Mouse (Mus musculus) embryonic facial prominence, embryonic 15.5 days (tissue): ENCODE results near the gene Rgs1. TPM values are rescaled to one million over a fixed set of nuclear protein-coding genes. Genes with fewer than 3 reads are reported as not detected.

Source experiments
- ATAC-seq: fragments of 200-750 bp; cut with Nextera tagmentation; 2 replicates; pipeline ENCODE4 v1.8.0; 2017; ENCODE audit warnings: low read depth, moderate TSS enrichment; ENCODE audit not compliant: insufficient number of reproducible peaks, low FRiP score, low TSS enrichment
- H3K27ac ChIP-seq: fragments of 300-500 bp; sonication (generic); replicated peaks from 2 replicates; pipeline ENCODE4 v1.5.1; 2015; ENCODE audit warnings: mild to moderate bottlenecking, inconsistent platforms
- H3K27me3 ChIP-seq: fragments of 300-500 bp; sonication (generic); 2 replicates; pipeline ENCODE4 v1.6.1; 2015; ENCODE audit warnings: inconsistent platforms
- H3K36me3 ChIP-seq: fragments of 300-500 bp; sonication (generic); 2 replicates; pipeline ENCODE4 v1.6.1; 2015; ENCODE audit warnings: mild to moderate bottlenecking, inconsistent platforms
- H3K4me1 ChIP-seq: fragments of 300-500 bp; sonication (generic); 2 replicates; pipeline ENCODE4 v1.6.1; 2015; ENCODE audit warnings: inconsistent platforms
- H3K4me2 ChIP-seq: fragments of 300-500 bp; sonication (generic); replicated peaks from 2 replicates; pipeline ENCODE4 v1.6.1; 2015; ENCODE audit warnings: mild to moderate bottlenecking, inconsistent platforms
- H3K4me3 ChIP-seq: fragments of 300-500 bp; sonication (generic); replicated peaks from 2 replicates; pipeline ENCODE4 v1.5.1; 2015; ENCODE audit warnings: mild to moderate bottlenecking, inconsistent platforms
- H3K9ac ChIP-seq: fragments of 300-500 bp; sonication (generic); 2 replicates; pipeline ENCODE4 v1.6.1; 2015; ENCODE audit warnings: inconsistent platforms
- H3K9me3 ChIP-seq: fragments of 300-500 bp; sonication (generic); replicated peaks from 2 replicates; pipeline ENCODE4 v1.6.1; 2016; ENCODE audit warnings: inconsistent platforms
- WGBS: fragments of 180-500 bp; shearing (Covaris S2); methylation state at CpG from one replicate; pipeline ENCODE4 v1.1.7; 2015; 5-methylcytosine and 5-hydroxymethylcytosine counted together
- polyA plus RNA-seq: library from polyadenylated mRNA; unstranded; fragments of >200 nt; fragmentation: Nextera tagmentation; extraction: Ambion mirVana; gene quantifications from 2 replicates; pipeline ENCODE4 v1.2.1, GENCODE M21; 2015

The Rgs1 gene
- polyA plus RNA-seq, 1 experiment from 2014 or later, result 1.3 TPM

- Histone ChIP-seq H3K4me2 (no peak overlapping the region), H3K36me3 (no peaks in the 10 kb centered on the region), H3K9ac (no peak overlapping the region), H3K4me1 (no peaks in the 10 kb centered on the region), H3K27ac (no peak overlapping the region), H3K27me3 (no peaks in the 10 kb centered on the region), H3K9me3 (no peaks in the 10 kb centered on the region), H3K4me3 (no peak overlapping the region)
- ATAC-seq, result no peak
- 85% methylated on average over 3 of the region's 3 CpGs for WGBS
Observed at GRCm38 (mm10) chr1:144248206-144248605, 836 bp downstream of the Rgs1 start.

GRCm38 (mm10) chr1:144247382-144247781 lies 1.7 kb downstream of the Rgs1 start:
- no peak overlapping the region for H3K27ac ChIP-seq
- no peak overlapping the region for H3K9ac ChIP-seq
- no peaks in the 10 kb centered on the region for H3K4me1 ChIP-seq
- no peaks in the 10 kb centered on the region for H3K9me3 ChIP-seq
- no peaks in the 10 kb centered on the region for H3K36me3 ChIP-seq
- 88% methylated on average over 1 of the region's 1 CpGs for WGBS
- H3K27me3 ChIP-seq, result no peaks in the 10 kb centered on the region
- no peak overlapping the region for H3K4me3 ChIP-seq
- ATAC-seq, result no peak
- no peak overlapping the region for H3K4me2 ChIP-seq

GRCm38 (mm10) chr1:144243511-144243910 lies 5.5 kb downstream of the Rgs1 start:
- Histone ChIP-seq H3K27me3 (no peaks in the 10 kb centered on the region), H3K4me3 (no peak overlapping the region), H3K4me2 (no peak overlapping the region), H3K36me3 (no peaks in the 10 kb centered on the region), H3K9me3 (no peaks in the 10 kb centered on the region), H3K27ac (no peak overlapping the region), H3K9ac (no peak overlapping the region), H3K4me1 (no peaks in the 10 kb centered on the region)
- WGBS, result 58% methylated on average over 1 of the region's 1 CpGs
- no peak; the same call in 1 of the 2 replicates for ATAC-seq

GRCm38 (mm10) chr1:144239195-144239594 lies 9.8 kb downstream of the Rgs1 start:
- no peaks in the 10 kb centered on the region for H3K27me3 ChIP-seq
- no peak overlapping the region for H3K27ac ChIP-seq
- H3K9me3 ChIP-seq, result no peaks in the 10 kb centered on the region
- H3K4me1 ChIP-seq, result no peaks in the 10 kb centered on the region
- no peak overlapping the region for H3K4me2 ChIP-seq
- H3K9ac ChIP-seq, result no peak overlapping the region
- no peak for ATAC-seq
- H3K36me3 ChIP-seq, result no peaks in the 10 kb centered on the region
- 69% methylated on average over 2 of the region's 2 CpGs for WGBS
- no peak overlapping the region for H3K4me3 ChIP-seq

- no peak for ATAC-seq
- Histone ChIP-seq H3K9me3 (no peaks in the 10 kb centered on the region), H3K27ac (no peak overlapping the region), H3K4me1 (0 out of 2 replicates have a peak, but pooled peaks cover 2% of the 10 kb centered on the region), H3K36me3 (no peaks in the 10 kb centered on the region), H3K27me3 (no peaks in the 10 kb centered on the region), H3K4me2 (no peak overlapping the region), H3K9ac (no peak overlapping the region), H3K4me3 (no peak overlapping the region)
Observed at GRCm38 (mm10) chr1:144215230-144215629, 33.8 kb downstream of the Rgs1 start.

- 49% methylated on average over 3 of the region's 3 CpGs for WGBS
- Histone ChIP-seq H3K4me2 (no peak overlapping the region), H3K4me1 (0 out of 2 replicates have a peak, but pooled peaks cover 2% of the 10 kb centered on the region), H3K9ac (no peak overlapping the region), H3K27me3 (no peaks in the 10 kb centered on the region), H3K27ac (no peak overlapping the region), H3K4me3 (no peak overlapping the region), H3K36me3 (no peaks in the 10 kb centered on the region), H3K9me3 (no peaks in the 10 kb centered on the region)
- ATAC-seq, result no peak
Observed at GRCm38 (mm10) chr1:144210912-144211311, 38.1 kb downstream of the Rgs1 start.

GRCm38 (mm10) chr1:144206281-144207061 lies 42.6 kb downstream of the Rgs1 start:
- 72% methylated on average over 7 of the region's 7 CpGs for WGBS

GRCm38 (mm10) chr1:144204766-144205165 lies 44.3 kb downstream of the Rgs1 start:
- 88% methylated on average over 2 of the region's 2 CpGs for WGBS
- Histone ChIP-seq H3K9ac (no peak overlapping the region), H3K9me3 (no peaks in the 10 kb centered on the region), H3K27ac (no peak overlapping the region), H3K4me1 (no peaks in the 10 kb centered on the region), H3K4me3 (no peak overlapping the region), H3K36me3 (no peaks in the 10 kb centered on the region), H3K27me3 (no peaks in the 10 kb centered on the region), H3K4me2 (no peak overlapping the region)
- ATAC-seq, result no peak

More at GRCm38 (mm10) chr1:144206281-144207061, 42.6 kb downstream of the Rgs1 start:
- Histone ChIP-seq H3K4me1 (0 out of 2 replicates have a peak, but pooled peaks cover 2% of the 10 kb centered on the region), H3K9ac (no peak overlapping the region), H3K27ac (no peak overlapping the region), H3K27me3 (no peaks in the 10 kb centered on the region), H3K9me3 (no peaks in the 10 kb centered on the region), H3K4me3 (no peak overlapping the region), H3K36me3 (no peaks in the 10 kb centered on the region), H3K4me2 (no peak overlapping the region)
- ATAC-seq, result no peak

- no peak overlapping the region for H3K9ac ChIP-seq
- no peak overlapping the region for H3K4me3 ChIP-seq
- no peaks in the 10 kb centered on the region for H3K9me3 ChIP-seq
- no peak for ATAC-seq
- WGBS, result 87% methylated on average over 4 of the region's 4 CpGs
- H3K27ac ChIP-seq, result no peak overlapping the region
- H3K4me1 ChIP-seq, result no peaks in the 10 kb centered on the region
- H3K27me3 ChIP-seq, result no peaks in the 10 kb centered on the region
- no peaks in the 10 kb centered on the region for H3K36me3 ChIP-seq
- H3K4me2 ChIP-seq, result no peak overlapping the region
Observed at GRCm38 (mm10) chr1:144202939-144203338, 46.1 kb downstream of the Rgs1 start.

- Histone ChIP-seq H3K4me2 (no peak overlapping the region), H3K9me3 (no peaks in the 10 kb centered on the region), H3K9ac (no peak overlapping the region), H3K27me3 (no peaks in the 10 kb centered on the region), H3K4me1 (no peaks in the 10 kb centered on the region), H3K4me3 (no peak overlapping the region), H3K36me3 (no peaks in the 10 kb centered on the region), H3K27ac (no peak overlapping the region)
- 65% methylated on average over 2 of the region's 2 CpGs for WGBS
- ATAC-seq, result no peak
Observed at GRCm38 (mm10) chr1:144200496-144200895, 48.5 kb downstream of the Rgs1 start.

- no peaks in the 10 kb centered on the region for H3K36me3 ChIP-seq
- H3K27me3 ChIP-seq, result no peaks in the 10 kb centered on the region
- no peaks in the 10 kb centered on the region for H3K9me3 ChIP-seq
- no peak for ATAC-seq
- no peak overlapping the region for H3K27ac ChIP-seq
- WGBS, result 55% methylated on average over 1 of the region's 1 CpGs
- H3K4me3 ChIP-seq, result no peak overlapping the region
- no peak overlapping the region for H3K9ac ChIP-seq
- H3K4me1 ChIP-seq, result no peaks in the 10 kb centered on the region
- H3K4me2 ChIP-seq, result no peak overlapping the region
Observed at GRCm38 (mm10) chr1:144199538-144199937, 49.5 kb downstream of the Rgs1 start.

GRCm38 (mm10) chr1:144197684-144198083 lies 51.4 kb downstream of the Rgs1 start:
- Histone ChIP-seq H3K27me3 (no peaks in the 10 kb centered on the region), H3K27ac (no peak overlapping the region), H3K36me3 (no peaks in the 10 kb centered on the region), H3K4me1 (no peaks in the 10 kb centered on the region), H3K4me2 (no peak overlapping the region), H3K9ac (no peak overlapping the region), H3K9me3 (no peaks in the 10 kb centered on the region), H3K4me3 (no peak overlapping the region)
- WGBS, result 29% methylated on average over 3 of the region's 3 CpGs
- no peak for ATAC-seq
